Mouse (Mus musculus) heart, adult 9 months (tissue): ENCODE data around the gene Serpinb7.

ENCODE experiments used
- DNase-seq, 2 experiments: peaks; one replicate each; pipeline ENCODE4 v3.0.0; 2022; ENCODE audit warnings: low spot score in 2 of 2

The Serpinb7 gene

GRCm38 (mm10) chr1:107489577-107489976 is 90.1 kb downstream of the Serpinb7 start:
- no peak for DNase-seq

DNA sequence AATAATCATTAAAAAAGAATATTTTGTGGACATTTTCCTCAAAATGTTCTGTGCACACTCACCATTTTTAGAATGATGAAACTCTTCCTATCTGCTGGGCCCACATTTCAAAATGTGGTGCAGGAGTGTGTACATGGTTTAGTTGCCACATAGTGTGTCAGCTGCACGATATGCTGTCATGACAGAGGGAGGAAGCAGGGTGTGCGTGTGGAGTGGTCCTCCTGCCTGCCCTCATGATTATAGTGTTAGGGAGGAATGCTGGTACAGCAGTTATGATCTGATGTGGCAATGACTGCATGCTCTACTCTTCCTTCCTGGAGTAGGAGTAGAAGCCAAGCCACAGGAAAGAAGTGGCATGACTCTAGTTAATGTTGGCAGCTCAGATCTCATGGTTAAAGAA is 97.3 kb downstream of the Serpinb7 start:
- peak; percentile 11 to 28 for DNase-seq

- DNase-seq: no peak
Measured at GRCm38 (mm10) chr1:107502025-107502424, 102.6 kb downstream of the Serpinb7 start.
